In the genomic region with DNA sequence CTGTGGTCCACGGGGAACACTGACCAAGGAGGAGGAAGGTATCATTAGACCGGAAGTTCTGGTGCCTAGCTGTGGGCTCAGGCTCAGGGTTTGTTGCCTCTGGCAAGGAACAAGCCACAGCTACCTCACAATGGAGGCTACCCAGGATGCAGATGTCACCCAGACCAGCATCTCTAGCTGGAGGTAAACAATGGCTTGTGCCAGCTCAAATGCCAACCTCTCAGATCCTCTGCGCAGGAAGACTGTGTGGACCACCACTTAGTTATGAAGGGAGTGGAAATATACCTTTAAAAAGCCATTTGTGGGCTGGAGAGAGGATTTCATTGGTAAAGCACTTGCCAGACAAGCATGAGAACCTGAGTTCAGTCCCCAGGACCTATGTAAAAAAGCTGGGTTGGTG, we compare ENCODE assay signal across 33 mouse cellular contexts. TPM values are rescaled to one million over a fixed set of nuclear protein-coding genes. Genes with fewer than 3 reads are reported as not detected.
"Had no signal": no experiment of that assay in that cellular context is flagged by ENCODE, and none has a peak within 500 bp of the region (broad histone marks: within the 10 kb centered on the region; RNA-seq: fewer than 3 reads in every experiment).

A gene (minus strand): TSS at position 101 of the 400 bp plus-strand sequence.

- H3K36me3 ChIP-seq: embryonic facial prominence, embryonic 10.5 days; embryonic facial prominence, embryonic 12.5 days; embryonic facial prominence, embryonic 13.5 days; embryonic facial prominence, embryonic 15.5 days; forebrain, embryonic 10.5 days; forebrain, embryonic 12.5 days; forebrain, embryonic 15.5 days had no signal

- H3K4me3 ChIP-seq: embryonic facial prominence, embryonic 10.5 days; embryonic facial prominence, embryonic 12.5 days; embryonic facial prominence, embryonic 13.5 days; embryonic facial prominence, embryonic 15.5 days; erythroblast, embryonic 14.5 days; forebrain, embryonic 10.5 days; forebrain, embryonic 12.5 days; forebrain, embryonic 13.5 days; forebrain, embryonic 15.5 days; gastrocnemius, adult 2 months; heart, adult 2 months had no signal

- H3K27me3 ChIP-seq: embryonic facial prominence, embryonic 12.5 days; embryonic facial prominence, embryonic 13.5 days; embryonic facial prominence, embryonic 15.5 days; forebrain, embryonic 13.5 days; forebrain, embryonic 15.5 days had no signal

- DNase-seq: cerebellum, adult 8-10 months; cerebellum, adult 9-10 months; cerebellum, adult 9-11 months; cerebellum, postnatal 10 days; cerebellum, postnatal 14 days; cerebellum, postnatal 25 days; cerebellum, postnatal 36 days; embryo, embryonic 11 days; forebrain, postnatal 0 days; gastrocnemius, adult 2 months; gastrocnemius, postnatal 10 days; gastrocnemius, postnatal 14 days; gastrocnemius, postnatal 25 days; gastrocnemius, postnatal 36 days; heart, adult 11 months; heart, adult 18-20 months; heart, adult 2 months had no signal

- H3K4me1 ChIP-seq: embryonic facial prominence, embryonic 10.5 days; embryonic facial prominence, embryonic 12.5 days; embryonic facial prominence, embryonic 13.5 days; embryonic facial prominence, embryonic 15.5 days; forebrain, embryonic 12.5 days; forebrain, embryonic 13.5 days; forebrain, embryonic 15.5 days had no signal

- H3K27ac ChIP-seq: embryonic facial prominence, embryonic 10.5 days; embryonic facial prominence, embryonic 12.5 days; embryonic facial prominence, embryonic 13.5 days; embryonic facial prominence, embryonic 15.5 days; forebrain, embryonic 10.5 days; forebrain, embryonic 12.5 days; forebrain, embryonic 13.5 days; forebrain, embryonic 15.5 days; gastrocnemius, adult 2 months; heart, adult 2 months had no signal

RNA-seq across cellular contexts. Expression of the gene that starts here (rescaled TPM):
- polyA plus RNA-seq: cortical plate, adult 2 months; embryonic facial prominence, embryonic 10.5 days; embryonic facial prominence, embryonic 11.5 days; embryonic facial prominence, embryonic 12.5 days; embryonic facial prominence, embryonic 13.5 days; embryonic facial prominence, embryonic 14.5 days; embryonic facial prominence, embryonic 15.5 days; erythroblast, embryonic 14.5 days; forebrain, embryonic 10.5 days; forebrain, embryonic 11.5 days; forebrain, embryonic 12.5 days; forebrain, embryonic 13.5 days; forebrain, embryonic 14.5 days; forebrain, embryonic 15.5 days; forebrain, embryonic 16.5 days; forebrain, postnatal 0 days; frontal cortex, adult 2 months; heart, adult 2 months had no signal
